Mouse (Mus musculus) testis, postnatal 10 days (tissue): ENCODE measurements around the gene Slc1a7.
A peak's percentile ranks its signal among the peaks of the same experiment; 100 is the strongest.

ENCODE experiments used
- DNase-seq: peaks from one replicate; pipeline ENCODE4 v3.0.0; 2021; ENCODE audit warnings: low spot score

The Slc1a7 gene

GRCm38 (mm10) chr4:107971162-107971561 lies 3.0 kb downstream of the Slc1a7 start:
- no peak for DNase-seq

GRCm38 (mm10) chr4:107974527-107974926 lies 6.4 kb downstream of the Slc1a7 start:
- no peak for DNase-seq

- DNase-seq, result no peak
Measured at GRCm38 (mm10) chr4:107975004-107975403, 6.9 kb downstream of the Slc1a7 start.

- DNase-seq, result peak; percentile 64
Measured at GRCm38 (mm10) chr4:107977593-107977992, 9.5 kb downstream of the Slc1a7 start.

- DNase-seq, result no peak
Measured at GRCm38 (mm10) chr4:107979530-107979929, 11.4 kb downstream of the Slc1a7 start.

- DNase-seq, result no peak
Measured at GRCm38 (mm10) chr4:107980002-107980600, 12.0 kb downstream of the Slc1a7 start.

- no peak for DNase-seq
Measured at GRCm38 (mm10) chr4:107983717-107984116, 15.6 kb downstream of the Slc1a7 start.

- peak; percentile 67 for DNase-seq
Measured at GRCm38 (mm10) chr4:107984282-107984981, 16.3 kb downstream of the Slc1a7 start.

GRCm38 (mm10) chr4:107985812-107986211 lies 17.7 kb downstream of the Slc1a7 start:
- no peak for DNase-seq

GRCm38 (mm10) chr4:107986386-107987168 lies 18.4 kb downstream of the Slc1a7 start:
- no peak for DNase-seq

- no peak for DNase-seq
Measured at GRCm38 (mm10) chr4:107988931-107989330, 20.8 kb downstream of the Slc1a7 start.

- DNase-seq, result no peak
Measured at GRCm38 (mm10) chr4:107990818-107991217, 22.7 kb downstream of the Slc1a7 start.

- no peak for DNase-seq
Measured at GRCm38 (mm10) chr4:107991879-107992278, 23.7 kb downstream of the Slc1a7 start.

- DNase-seq, result no peak
Measured at GRCm38 (mm10) chr4:107995011-107995410, 26.9 kb downstream of the Slc1a7 start.

GRCm38 (mm10) chr4:107995727-107996126 lies 27.6 kb downstream of the Slc1a7 start:
- DNase-seq, result no peak

GRCm38 (mm10) chr4:107996418-107996986 lies 28.4 kb downstream of the Slc1a7 start:
- DNase-seq, result no peak

- DNase-seq, result no peak
Measured at GRCm38 (mm10) chr4:107998641-107999332, 30.7 kb downstream of the Slc1a7 start.

- DNase-seq, result no peak
Measured at GRCm38 (mm10) chr4:107999380-107999779, 31.2 kb downstream of the Slc1a7 start.

- no peak for DNase-seq
Measured at GRCm38 (mm10) chr4:108005328-108005727, 37.2 kb downstream of the Slc1a7 start.

- DNase-seq, result no peak
Measured at GRCm38 (mm10) chr4:108007532-108008103, 39.5 kb downstream of the Slc1a7 start.

- DNase-seq, result no peak
Measured at GRCm38 (mm10) chr4:108008541-108008940, 40.4 kb downstream of the Slc1a7 start.

- no peak for DNase-seq
Measured at GRCm38 (mm10) chr4:108014466-108014865, 46.3 kb downstream of the Slc1a7 start.
